Mouse (Mus musculus) heart, postnatal 10 days (tissue): ENCODE measurements around the gene Acadm. TPM values are rescaled to one million over a fixed set of nuclear protein-coding genes. Genes with fewer than 3 reads are reported as not detected.

ENCODE experiments used
- DNase-seq, 2 experiments: peaks; one replicate each; pipeline ENCODE4 v3.0.0; 2021
- intact Hi-C: fragments of 180-260 bp; cut with DNase I; formaldehyde crosslinking; loops from one replicate; pipeline ENCODE4 v1.15.1; 2025
- total RNA-seq, 2 experiments: library from RNA; stranded (reverse); gene quantifications; 2 replicates each; pipeline ENCODE4 v1.2.3; 2021

The Acadm gene
- total RNA-seq, 2 experiments from 2014 or later, result 859 to 893 TPM

DNA sequence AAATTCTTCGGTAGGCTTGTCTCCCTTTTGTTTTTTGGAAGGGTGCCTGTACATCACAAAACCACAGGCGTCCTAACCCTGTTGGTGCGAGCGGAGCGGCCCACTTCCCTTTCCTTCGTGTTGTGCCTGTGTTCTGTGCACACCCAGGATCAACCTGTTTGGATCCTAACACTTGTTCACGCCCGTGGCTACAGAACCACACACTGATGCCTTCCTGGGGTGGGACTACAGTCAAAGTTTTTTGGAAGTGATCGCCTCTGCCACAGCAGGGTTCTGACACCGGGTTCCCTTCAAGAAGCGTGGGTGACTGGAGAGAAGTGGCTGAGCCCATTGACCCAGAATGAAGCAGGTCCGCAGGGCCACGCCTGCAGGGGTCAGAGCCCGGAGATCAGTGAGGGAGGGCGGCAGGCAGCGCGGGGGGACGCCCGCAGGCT lies 514 bp downstream of the Acadm start:
- no peak for DNase-seq
- intact Hi-C loops, result loop anchor here (2.0 kb wide), 1 partner anchor 31 kb away; the partner anchor contains the start of gene Rabggtb

DNA sequence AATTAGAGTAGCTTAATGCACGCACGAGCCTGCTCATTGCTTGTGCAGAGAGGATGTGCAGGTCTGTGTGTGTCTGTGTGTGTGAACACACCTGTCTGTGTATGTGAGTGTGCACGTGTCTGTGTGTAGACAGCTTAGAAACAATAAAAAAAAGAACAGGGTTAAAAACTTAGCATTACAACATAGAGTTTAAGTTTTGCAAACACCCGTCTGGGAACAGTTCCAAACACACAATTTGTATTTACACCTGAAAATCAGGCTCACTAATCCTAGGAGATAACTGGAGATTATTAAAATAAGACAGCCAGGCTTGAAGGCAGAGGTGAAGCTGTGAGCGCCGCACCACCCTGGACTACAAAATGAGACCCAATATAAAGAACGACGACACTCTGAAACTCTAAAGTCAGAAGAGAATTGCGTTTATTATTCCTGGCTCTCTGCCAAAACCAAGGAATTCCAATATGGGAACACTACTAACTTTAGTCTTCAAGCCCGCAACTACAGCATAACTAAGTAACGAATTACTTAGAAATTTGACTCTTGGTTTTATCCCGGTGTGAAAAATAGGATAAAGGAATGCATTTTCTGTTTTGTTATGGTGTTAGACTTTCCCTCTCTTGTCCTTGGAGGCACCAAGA lies 1.3 kb downstream of the Acadm start:
- intact Hi-C loops, result loop anchor here (2.0 kb wide), 1 partner anchor 30 kb away; the partner anchor contains the start of gene Rabggtb
- DNase-seq, result peak; percentile 23 to 41

DNA sequence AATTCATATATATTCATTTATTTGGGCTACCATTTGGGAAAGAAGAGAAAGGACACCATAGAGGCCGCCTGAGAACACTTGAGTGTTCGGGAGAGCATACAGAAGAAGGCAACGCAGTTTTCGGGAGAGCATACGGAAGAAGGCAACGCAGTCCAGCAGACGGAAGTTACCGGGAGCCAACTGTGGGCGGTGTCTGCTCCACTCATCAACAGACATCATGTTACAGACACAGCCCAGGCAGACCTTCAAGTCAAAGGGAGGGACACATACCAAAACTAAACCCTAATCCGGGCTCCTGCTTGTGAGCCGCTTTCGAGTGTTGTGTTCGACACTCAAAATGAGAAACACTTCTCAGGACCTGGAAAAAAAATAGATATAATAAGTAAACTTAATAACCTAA lies 2.8 kb downstream of the Acadm start:
- peak; percentile 43 to 46 for DNase-seq
- intact Hi-C loops, result loop anchor here (2.0 kb wide), 1 partner anchor 29 kb away; the partner anchor contains the start of gene Rabggtb

DNA sequence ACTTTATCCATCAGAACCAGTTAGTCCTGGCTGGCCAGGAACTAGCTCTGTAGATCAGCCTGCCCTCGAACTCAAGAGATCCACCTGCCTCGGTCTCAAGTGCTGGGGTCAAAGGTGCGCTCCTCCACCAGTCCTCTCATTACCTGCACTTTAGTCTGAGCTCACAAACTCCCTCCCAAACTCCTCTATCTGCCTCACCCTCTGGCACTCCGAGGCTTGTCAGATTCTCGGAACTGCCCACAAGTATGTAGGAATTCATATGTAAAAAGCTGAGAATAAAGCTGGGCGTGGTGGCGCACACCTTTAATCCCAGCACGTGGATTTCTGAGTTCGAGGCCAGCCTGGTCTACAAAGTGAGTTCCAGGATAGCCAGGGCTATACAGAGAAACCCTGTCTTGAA lies 3.9 kb downstream of the Acadm start:
- no peak for DNase-seq
- intact Hi-C loops, result no loop called here

DNA sequence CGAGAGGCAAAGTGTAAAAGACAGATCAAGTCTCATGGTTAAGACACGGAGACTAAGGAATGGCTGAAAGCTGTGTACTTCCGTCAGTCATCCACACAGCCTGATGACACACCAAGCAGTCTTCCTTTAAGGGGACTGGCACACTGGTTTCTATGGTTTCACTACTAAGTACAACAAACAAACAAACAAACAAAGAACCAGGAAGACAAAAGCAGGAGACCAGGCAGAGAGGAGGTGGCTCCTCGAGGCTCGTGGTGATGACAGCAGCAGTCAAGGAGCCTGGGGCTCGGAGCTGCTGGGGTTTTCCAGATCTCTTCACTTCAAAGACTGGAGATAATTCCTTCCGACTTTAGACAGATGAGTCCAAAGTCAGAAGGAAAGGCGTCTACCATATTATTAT lies 4.4 kb downstream of the Acadm start:
- intact Hi-C loops, result no loop called here
- DNase-seq, result no peak

DNA sequence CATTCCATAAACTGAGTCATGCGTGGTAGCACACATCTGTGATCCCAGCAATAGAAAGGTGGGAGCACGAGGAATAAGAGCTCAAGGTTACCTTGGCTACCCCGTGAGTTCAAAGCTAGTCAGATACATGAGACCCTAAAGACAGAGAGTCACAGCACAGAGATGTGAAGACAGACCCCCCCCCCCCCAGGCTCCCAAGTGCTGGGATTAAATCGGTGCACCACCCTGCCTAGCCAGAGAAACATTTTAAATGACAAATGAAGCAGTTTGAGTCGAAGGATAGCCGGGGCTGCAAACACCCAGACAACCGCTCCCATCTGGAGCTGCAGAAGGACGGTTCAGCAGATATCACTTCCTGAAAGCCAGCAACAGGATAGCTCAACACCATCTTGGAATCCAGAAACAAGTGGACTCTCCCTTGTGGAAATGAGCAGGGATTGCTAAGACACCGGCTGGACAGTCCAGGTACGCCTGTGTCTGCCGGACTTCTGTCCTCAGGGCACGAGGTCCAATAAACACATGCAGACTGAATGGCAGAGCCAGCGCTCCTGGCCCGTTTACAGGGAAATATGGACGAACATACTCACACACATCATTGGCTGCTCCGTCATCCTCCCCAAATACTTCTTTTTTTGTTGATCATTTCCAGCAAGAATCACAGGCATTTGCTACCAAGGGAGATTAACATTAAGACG lies 7.2 kb downstream of the Acadm start:
- DNase-seq, result no peak
- intact Hi-C loops, result no loop called here

DNA sequence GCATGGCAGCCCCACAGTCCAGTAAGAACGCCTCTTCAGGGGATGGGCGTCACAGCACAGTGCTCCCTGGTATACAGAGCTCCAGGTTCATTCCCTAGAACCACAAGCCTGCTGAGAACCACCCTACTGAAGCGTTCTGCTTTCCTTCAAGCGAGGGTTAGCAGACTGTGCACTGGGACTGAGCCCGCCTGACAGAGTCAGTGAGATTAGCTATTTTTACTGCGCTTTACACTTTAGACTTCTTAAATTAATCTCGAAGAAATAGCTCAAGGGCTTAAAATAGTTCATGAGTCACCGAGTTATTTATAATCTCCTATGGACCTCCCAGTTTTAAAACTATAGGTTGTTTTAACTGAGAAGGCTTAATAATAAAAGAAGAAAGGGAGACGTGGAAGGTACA lies 8.6 kb downstream of the Acadm start:
- intact Hi-C loops, result no loop called here
- DNase-seq, result peak; percentile 51 to 64

DNA sequence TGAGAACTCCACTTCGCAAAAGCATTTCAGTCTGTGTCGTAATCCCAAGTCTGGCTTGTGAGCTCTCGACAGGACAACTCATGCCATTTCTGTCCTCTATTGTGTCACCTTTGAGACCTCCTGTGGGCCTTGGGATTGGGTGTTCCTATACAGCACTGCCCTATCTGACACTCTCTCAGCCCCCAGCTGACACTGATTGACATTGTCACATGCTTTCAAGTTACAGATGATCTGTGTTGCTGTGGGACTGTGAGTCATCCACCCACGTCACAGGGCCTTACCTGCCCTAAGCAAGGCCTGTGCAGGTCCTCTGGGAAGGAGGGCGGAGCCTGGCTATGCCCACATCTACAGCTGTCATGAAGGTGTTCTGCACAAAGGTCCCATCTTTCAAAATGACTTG lies 12.0 kb downstream of the Acadm start:
- DNase-seq, result no peak
- intact Hi-C loops, result no loop called here

DNA sequence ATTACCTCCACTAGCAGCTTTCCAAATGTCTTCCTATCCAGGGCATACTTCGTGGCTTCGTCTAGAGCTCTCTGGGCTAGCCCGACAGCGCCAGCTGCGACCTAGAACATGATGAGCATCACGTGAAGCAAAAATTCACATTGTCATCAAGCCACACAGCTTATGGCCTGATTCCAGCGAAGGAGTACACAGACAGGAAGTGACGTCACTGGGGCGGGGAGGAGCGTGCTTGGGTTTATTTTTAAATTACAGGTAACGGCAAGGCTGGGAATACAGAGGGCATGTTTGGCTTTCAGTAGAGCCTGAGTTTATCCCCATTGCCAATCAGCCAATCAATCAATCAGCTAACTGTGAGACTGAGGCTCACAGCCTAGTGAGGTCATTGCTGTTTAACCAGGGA lies 14.9 kb downstream of the Acadm start:
- intact Hi-C loops, result no loop called here
- DNase-seq, result no peak

DNA sequence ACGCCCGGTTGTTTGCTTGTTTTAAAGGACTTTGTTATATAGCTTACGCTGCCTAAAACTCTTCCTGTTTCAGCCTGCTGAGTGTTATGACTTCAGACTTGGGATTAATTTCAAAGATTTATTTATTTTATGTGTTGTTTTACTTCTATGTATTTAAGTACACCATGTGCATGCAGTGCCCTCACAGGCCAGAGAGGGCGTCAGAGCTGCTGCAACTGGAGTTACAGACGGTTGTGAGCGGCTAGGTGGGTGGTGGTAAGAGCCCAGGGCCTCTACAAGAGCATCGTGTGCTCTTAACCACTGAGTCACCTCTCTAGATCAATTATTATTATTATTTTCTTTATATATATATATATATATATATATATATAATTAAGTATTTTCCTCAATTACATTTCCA lies 18.1 kb downstream of the Acadm start:
- DNase-seq, result no peak
- intact Hi-C loops, result no loop called here

DNA sequence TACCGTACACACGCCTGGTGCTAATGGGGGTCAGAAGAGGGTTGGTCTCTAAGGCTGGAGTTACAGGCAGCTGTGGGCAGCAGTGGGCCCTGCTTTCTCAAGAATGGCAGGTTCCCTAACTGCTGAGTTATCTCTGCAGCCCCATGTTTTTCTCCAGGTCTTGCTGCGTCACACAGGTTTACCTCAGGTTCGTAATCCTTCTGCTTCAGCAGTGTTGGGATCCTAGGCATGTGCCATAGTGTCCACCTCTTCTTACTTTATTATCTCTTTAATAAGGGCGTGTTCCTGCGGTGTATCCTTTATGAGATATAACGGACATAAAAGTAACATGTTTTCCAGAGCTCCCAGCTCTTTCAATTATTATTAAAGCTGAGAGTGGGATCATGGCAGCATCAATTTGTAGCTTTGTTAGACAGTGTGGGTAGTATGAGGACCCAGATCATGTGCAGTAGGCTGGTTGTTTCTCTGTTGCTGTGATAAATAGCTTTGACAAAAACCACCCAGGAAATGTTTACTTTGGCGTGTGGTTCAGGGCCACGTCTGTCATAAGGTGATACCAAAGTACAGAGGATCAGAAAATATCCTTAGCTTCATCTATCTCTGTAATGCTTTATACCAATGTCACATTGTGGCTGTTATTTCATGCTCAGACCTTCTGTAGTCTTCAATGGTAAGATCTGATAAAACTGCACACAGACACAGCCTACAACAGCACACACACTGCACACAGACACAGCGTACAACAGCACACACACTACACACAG lies 23.1 kb downstream of the Acadm start:
- intact Hi-C loops, result no loop called here
- no peak for DNase-seq

DNA sequence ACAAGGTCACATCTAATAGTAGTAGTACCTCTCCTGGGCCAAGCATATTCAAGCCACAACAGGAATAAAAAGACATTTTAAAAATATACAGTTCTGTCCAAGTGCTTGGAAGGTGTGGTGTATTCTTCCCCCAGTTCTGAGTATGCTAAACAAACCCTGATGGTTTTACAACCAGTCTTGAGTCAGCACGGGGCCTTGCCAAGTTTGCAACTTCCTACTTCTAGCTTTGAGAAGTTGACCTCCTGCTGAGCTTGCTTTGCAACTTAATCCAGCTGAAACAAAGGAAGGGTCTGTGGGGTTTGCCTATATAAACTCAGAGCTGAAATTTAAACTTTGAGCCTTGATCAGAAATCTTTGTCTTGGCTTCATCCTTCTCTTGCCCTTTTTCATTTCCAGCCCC lies 27.2 kb downstream of the Acadm start:
- intact Hi-C loops, result no loop called here
- DNase-seq, result no peak

DNA sequence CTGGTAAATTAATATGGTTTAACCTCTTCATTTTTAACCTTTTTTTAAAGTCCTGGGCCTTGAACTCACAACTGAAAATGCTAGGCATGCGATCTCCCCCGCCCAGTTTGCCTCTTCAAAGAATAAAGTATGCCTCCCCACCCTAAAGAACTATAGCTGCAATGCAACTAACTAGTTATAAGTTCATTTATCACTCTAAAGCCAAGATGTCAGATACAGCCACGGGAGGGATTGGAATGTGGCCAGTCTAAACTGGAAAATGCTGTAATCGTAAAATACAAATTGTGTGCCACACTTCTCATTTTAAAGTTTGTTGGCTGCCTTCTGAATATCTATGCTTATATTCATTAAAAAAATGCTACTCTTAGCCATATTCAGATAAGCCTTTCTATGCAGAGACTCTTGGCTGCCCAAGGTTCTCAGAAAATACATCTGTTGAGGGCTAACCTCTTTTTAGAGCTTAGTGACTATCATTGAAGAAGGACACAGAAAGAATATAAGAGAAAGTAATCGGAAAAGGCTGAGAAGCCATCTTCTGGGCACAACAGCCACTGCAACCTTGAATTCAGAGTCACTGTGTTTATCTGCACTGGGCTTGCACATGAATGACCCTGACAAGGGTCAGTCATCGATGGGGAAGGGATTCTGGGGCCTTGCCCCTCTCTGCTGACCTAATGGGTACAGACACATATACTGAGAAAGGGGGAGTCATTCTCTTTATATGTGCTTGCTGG lies 30.8 kb downstream of the Acadm start:
- intact Hi-C loops, result loop anchor here (2.0 kb wide), 1 partner anchor 29 kb away; no protein-coding TSS in a partner anchor

DNA sequence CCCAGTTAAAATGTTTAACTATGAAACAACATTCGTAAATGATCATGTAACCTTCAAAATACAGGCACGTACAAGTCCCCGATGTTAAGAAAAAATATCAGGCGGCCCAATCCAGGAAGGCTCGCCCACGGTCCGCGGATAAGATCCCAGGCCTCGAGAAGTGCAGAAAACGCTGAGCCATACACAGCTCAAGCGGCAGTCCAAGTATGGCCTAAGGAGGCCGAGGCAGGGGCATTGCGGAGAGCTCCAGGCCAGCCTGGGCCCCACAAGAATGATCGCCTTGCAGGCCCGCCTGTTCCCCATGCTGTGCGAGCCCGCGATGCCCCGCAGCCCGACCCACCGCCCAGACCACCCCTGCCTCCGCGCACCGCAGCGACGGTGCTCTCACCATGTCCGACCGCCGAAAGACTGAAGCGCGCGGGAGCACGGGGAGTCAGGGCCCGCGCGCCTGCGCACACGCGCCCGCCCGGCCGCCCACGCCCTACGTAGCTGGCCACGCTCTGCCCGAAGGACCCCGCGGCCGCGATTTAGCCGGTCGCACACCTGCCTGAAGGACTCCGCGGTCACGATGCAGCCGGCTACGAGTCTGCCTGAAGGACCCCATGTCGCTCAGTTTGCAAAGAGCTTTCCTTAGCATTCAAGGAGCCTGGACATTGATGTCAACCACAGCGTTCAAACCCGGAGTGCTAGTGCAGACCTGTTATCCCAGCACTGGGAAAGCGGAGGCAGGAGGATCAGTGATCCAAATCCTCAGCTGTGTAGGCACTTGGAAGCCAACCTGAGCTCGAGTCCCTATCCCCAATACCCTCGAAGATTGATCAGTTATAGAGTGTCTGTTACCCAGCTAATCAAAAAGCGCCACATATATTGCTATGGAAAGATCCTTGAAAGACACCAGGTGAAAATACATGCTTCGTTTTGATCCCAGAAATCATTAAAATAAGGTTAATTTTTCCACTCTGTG lies 31.6 kb downstream of the Acadm start, which contains the start of gene Rabggtb:
Gene Rabggtb, minus strand, starts transcription at position 464 of the 964 bp plus-strand sequence.
- DNase-seq, result peak; percentile 97 to 98
- intact Hi-C loops, result loop anchor here (2.0 kb wide), 1 partner anchor 30 kb away; no protein-coding TSS in a partner anchor

More for the DNA sequence above, 30.8 kb downstream of the Acadm start:
- DNase-seq, result no peak

DNA sequence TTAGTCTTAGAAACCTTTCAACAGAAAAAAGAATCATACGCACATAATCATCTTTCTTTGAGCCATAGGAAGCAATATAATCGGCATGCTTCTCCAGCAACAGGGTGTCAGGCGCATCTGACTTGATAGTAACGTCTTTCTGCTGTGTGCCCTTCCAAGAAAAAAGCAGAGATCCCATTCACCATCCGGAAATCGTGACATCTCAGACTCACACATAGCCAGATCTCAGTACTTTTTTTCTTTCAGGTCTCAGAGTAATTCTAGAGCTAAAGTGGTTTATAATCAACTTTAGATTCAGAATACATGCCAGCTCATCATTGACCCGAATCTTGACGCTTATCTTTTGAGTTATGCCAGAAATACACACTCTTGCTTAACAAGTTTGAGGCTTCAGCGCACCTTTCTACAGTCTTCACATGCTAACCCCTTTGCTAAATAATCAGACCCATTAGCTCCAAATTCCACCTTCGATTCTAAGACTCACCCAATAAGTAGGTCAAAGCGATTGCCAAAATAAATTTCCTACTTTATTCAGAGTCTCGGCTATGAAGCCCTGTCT lies 32.5 kb downstream of the Acadm start:
- intact Hi-C loops, result loop anchor here (2.0 kb wide), 1 partner anchor 31 kb away; no protein-coding TSS in a partner anchor
- no peak for DNase-seq

DNA sequence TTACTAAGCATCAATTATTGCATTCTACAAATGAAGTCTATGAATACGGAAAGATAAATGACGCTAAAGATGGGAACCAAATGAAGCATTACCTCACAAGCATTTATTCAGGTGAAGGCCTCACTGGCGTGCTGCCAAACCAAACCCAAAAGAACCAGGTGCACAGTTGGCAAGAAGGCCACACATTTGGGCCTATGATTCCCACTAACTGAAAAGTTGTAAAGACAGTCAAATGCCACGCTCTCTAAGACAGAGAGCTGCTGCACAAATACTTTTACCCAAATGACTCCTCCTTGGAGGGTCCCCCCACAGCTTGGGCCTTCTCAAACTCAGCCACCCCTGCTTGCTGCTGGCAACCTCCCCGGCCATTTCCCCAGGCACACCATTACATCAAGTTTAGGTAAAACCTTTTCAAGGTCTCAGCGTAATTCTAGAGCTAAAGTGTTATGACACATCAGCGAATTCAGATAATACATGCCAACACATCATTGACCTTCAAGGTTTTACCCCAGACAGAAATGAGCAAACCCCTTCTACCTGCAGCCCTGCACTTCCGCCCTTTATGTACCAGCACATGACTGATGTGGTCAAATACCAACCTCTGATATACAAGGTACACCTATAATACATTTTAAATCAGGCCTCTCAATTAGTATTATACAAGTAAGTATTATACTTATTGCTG lies 33.1 kb downstream of the Acadm start:
- intact Hi-C loops, result no loop called here
- DNase-seq, result no peak

DNA sequence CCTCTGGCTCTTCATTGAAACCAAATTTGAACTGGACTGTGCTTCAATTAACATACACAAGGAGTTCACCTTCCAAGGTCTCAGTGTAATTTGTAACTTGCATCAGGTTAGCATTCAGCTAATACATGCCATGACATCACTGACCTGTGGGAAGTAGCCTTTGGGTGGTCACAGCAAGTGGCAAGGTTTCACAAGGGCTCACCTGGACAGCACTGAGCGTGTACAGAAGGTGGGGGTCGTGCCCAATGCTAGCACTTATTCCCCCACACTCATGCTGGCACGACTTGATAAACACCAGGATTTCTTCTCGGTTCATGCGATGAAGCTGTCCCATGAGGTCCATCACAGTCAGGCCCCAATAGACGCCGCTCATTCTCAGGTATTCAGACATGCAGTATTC lies 33.9 kb downstream of the Acadm start:
- intact Hi-C loops, result no loop called here

DNA sequence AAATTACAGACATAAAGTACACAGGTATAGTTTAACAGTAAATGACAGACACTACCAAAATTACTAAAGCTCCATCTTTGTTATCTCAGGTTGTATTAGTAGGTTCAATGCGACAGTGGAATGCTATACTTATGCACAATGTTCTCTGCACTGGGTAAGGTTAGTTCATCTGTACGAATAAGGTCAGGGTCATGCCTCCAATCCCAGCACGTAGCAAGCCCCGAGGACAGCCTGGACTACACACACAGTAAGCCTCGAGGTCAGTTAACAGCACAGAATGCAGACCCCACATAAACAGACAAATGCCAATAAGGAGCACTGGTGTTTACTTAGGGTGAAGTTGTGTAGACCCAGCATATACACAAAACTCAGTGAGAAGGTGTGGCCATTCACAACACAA lies 35.5 kb downstream of the Acadm start:
- intact Hi-C loops, result no loop called here

More for the DNA sequence above, 33.9 kb downstream of the Acadm start:
- no peak for DNase-seq

More for the DNA sequence above, 35.5 kb downstream of the Acadm start:
- DNase-seq, result no peak
